Mouse (Mus musculus): Measurements from ENCODE around the gene Grm2.
"Not testable (repeated sequence)": the region's sequence is repeated elsewhere in the genome, so short reads cannot be mapped to it uniquely, and the experiment has no call there.

Grm2 gene

DNA sequence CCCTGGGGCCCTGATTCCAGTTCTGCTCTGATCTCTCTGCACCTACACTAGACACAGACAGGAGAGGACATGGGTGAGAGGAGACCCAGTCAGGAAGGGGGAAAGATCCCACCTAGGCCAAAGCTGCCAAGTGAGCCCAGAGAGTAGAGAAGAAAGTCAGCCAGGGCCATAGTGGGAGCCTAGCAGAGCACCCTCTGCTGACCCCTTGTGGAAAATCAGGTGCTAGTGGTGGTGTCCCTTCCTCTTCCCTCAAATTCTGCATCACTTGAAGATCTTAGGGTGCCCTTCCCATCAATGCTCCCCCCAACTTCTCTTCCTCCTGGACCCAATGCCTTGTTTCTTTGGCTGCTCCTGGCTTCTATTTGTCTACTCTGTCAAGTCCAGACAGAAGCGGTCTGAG is 3.2 kb downstream of the Grm2 start:
- no peak for DNase-seq (ENCODE audit: low spot score in 2 of 2)

DNA sequence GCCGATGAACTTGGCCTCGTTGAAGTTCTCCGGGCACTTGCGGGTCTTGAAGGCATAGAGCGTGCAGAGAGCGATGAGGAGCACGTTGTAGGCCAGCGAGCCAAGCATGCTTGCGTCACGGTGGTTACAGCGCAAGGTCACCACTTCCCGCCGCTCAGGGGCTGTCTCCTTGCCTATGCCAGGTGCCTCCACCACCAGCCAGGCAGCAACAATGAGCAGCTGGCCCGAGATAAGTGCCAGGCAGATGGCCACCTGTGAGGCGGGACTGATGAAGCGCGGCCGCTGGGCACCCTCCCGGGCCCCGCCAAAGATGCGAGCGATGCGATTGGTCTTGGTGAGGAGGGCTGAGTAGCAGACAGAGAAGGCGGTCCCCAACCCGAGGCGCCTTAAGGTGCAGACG is 8.7 kb downstream of the Grm2 start:
- DNase-seq (ENCODE audit: low spot score in 2 of 2), result no peak

DNA sequence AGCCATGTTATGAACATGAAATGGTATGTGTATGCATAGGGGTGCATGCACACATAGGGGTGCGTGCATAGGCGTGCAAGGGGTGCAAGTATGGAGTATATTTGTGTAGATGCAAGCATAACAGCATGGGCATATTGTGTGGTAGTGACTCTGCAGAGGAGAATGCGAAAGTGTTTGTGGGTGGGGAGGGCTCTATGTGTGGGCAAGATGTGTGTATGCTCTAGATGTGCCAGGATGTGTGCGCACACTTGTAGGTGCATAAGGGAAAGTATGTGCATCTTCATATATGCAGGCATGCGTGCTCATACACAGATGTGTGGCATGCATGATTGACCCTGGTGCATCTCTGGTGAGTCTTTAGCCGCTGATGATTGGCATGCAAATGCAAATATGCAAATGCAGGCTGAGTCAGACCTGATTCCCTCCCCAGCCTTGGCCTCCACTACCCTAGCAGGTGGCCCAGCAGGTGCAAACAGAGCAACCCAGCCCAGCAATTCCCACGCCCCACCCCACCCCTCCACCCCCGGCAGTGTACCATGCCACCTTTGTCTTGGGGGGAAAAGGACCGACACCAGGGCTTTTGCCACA is 10.1 kb downstream of the Grm2 start:
- DNase-seq (ENCODE audit: low spot score in 2 of 2), result no peak

DNA sequence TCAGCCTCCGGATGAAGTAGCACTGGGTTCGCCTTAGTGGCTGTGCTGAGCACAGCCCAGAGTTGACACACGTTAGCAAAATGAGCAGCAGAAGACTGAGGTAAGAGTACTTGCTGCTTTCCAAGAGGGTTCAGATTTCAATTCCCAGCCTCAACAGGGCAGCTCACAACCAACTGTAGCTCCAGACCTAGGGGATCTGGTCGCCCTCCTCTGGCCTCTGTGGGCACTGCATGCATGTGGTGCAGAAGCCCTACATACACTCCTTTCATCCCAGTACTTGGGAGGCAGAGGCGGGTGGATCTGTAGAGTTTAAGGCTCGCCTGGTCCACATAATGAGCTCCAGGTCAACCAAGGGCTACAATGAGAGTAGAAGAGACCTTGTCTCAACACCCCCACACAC is 12.1 kb downstream of the Grm2 start:
- DNase-seq (ENCODE audit: low spot score in 2 of 2), result no peak

DNA sequence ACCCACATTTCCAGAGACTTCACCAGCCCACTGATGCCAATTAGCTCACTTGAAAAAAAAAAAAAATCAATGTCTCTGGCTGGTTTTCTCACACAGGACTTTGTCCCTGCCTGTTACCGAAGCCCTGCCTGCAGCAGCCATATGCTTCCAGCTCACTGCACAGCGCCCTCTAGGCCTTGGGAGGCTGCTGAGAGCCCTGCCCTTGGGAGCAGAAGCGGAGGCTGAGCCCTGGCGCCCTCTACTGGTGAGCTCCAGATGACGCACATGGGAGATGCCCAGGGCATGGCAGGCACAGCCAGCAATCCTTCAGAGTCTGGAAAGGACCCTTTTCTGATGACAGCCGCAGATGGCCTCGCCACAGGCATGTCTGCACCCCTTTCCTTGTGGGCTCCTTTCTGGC is 12.8 kb downstream of the Grm2 start:
- peak; percentile 55 to 81 for DNase-seq (ENCODE audit: low spot score in 2 of 2)

DNA sequence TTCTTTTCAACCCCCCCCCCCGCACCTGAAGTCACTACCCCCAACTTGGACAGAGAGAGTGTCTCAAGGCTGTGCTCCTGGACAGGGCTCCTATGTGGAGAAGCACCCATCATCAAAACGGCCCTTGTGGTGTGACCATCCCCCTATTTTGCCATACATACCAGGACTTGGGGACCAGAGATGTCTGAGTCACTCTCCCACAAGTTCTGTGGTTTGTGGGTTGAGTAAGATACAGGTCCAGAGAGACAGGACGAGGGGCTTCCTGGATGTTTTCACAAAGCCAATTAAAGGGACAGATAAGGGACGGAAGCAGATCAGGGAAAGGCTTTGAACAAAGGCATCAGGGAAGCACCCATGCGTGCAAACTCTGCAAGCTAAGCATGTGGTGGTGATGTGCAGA is 14.5 kb downstream of the Grm2 start:
- no peak for DNase-seq (ENCODE audit: low spot score in 2 of 2)

DNA sequence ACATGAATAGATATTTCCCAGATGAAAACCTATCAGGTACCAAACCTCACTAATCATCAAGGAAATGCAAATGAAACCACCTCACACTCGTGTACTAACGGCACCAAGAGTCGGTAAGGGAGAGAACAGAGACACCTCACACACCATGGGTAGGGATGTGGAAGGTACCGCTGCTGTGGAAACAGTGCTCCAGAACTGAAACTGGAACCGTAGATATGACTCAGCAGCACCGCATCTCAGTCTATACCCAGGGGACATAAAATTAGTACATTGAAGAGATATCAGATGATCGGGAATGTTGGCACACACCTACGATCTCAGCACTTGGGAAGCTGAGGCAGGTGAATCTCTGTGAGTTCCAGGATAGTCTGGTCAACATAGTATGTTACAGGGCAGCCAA is 17.7 kb downstream of the Grm2 start:
- DNase-seq (ENCODE audit: low spot score in 2 of 2), result no peak

DNA sequence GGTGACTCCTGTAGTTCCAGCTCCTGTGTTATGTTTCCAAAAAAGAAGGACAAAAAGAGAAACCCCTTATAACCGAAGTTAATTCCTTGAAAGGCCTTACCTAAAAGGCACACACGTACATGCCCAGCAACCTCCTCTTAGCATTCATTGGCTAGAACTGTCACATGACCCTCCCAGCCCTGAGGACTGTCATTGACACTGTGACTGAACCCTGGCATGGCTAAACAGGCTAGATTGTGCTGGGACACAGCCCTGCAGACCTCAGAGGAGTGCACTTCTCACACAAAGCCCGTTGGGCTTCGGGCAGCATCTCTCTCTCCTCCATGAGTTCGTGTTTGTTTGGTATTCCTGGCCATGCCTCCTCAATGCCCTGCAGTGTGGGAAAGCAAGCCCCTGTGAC is 23.7 kb downstream of the Grm2 start:
- DNase-seq (ENCODE audit: low spot score in 2 of 2), result no peak

DNA sequence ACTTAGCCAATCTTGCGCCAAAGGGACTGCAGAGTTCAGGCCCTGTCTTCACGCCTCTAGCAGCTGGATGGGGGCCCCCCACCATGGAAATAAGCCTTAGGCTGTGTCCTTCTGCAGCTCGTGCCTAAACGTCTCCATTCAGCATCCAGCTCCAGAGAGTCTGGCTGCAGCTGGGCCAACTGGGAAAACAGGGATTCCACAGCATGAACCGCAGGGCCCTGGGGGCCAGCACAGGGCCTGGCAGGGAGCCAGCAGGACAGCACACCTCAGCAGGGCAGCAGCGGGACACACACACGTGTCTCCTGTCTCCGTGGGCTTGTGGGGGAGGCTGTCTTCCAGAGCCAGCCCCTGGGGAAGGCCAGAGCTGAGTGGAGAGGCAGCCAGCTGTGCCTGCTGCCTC is 28.1 kb downstream of the Grm2 start:
- DNase-seq (ENCODE audit: low spot score in 2 of 2), result not testable (repeated sequence)

DNA sequence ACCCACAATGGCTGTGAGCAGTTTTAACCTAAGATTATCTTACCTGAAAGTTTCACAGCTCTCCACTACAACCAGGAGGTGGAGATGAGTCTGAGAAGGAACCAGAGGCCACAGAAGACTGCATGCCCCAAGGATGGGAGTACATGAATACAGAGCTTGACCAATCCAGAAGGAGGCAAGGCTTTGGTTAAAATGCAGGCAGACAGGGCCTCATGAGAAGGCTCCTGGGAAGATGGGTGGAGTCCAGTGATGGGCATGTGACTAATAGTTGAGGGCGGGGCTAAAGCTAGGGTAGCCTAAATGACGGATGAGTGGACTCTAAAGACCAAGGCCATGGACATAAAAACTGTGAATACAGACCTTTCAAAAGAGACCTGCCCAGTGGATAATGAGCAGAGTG is 29.6 kb downstream of the Grm2 start, which contains the start of gene Iqcf6:
Gene Iqcf6 (plus strand): TSS at position 301 of the 400 bp plus-strand sequence.
- no peak for DNase-seq (ENCODE audit: low spot score in 2 of 2)

DNA sequence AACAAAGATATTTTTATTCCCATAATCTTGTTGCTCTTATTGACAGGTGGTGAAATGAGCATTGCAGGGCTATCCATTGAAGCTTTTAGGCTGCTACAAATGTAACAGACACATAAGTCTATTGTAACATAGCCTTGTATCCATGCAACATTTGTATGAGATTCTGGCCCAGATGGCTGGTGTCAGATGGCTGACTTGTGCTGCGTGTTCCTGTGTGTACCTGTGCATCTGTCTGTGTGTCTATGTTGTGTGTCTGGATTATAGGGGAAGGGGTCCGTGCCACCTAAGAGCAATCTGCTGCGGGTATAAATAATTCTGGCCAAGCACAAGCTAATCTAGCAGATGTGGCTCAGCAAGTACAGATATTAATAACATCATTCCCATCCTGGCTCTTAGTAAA is 38.4 kb downstream of the Grm2 start:
- DNase-seq (ENCODE audit: low spot score in 2 of 2), result no peak

DNA sequence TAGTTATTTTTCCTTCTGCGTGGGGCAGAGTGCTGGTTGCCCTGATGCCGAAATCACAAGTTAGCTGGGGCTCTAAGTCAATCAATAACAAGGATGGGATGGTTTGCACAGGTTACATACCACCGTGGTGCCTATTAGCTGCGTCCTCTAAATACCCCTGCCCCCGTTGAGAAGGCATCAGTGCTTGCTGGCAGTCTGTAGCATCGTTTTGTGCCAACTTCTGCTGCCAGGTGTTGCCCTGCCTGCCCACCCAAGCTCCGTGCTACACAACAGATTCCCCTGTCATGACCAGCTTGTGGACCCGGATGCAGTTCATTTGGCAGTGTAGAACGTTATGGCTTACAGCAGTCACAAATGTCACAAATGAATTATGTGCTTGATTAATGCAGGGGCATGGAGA is 39.6 kb downstream of the Grm2 start:
- no peak for DNase-seq (ENCODE audit: low spot score in 2 of 2)

DNA sequence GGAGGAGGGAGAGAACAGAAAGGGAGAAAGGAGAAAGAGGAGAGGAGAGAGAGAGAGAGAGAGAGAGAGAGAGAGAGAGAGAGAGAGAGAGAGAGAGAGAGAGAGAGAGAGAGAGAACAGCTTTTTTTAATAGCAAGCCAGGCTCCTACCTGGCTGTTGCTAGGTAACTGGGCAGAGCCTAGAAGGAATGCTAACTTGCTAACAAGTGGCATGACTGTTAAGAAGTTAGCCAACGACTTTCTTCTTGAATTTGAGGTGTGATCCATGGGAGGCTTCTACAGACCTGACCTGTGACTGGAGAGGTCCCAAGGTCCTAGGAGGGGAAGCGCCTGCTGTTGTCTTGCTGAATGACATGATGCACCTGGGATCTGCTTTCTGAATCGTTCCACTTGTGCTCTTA is 41.3 kb downstream of the Grm2 start:
- DNase-seq (ENCODE audit: low spot score in 2 of 2), result no peak

DNA sequence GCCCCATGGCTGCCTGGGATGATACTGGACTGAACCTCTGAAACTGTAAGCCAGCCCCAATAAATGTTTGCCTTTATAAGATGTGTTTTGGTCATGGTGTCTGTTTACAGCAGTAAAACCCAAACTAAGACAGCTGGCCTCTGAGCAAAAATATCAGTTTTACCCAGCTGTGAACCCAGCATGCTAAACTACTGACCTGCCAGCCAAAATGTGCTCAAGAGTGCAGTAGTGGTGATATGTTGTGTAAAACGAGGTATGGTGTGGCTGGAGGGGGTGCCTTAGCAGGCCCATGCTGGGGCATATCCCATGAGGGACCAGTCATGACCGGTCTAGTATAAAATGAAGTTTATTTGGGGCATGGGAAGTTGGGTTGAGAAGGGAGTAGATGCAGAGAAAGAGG is 41.9 kb downstream of the Grm2 start:
- no peak for DNase-seq (ENCODE audit: low spot score in 2 of 2)

DNA sequence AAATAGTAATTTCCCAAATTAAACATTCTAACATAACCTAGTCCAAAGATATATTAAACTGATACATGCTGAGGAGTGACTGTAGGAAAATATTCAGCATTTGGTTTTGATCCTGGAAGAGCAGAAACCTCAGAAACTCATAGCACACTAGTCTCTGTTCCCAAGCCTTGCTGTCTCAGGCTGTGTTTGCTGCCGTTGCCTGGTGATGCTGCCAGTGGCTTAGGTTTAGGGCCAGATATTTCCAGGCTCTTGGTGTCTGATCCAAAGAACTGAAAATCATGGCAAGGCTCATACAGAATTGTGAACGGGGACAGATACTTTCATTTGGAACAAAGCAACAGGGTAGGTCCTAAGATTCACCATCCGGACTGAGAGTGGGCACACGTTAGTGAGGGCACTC is 45.2 kb downstream of the Grm2 start:
- DNase-seq (ENCODE audit: low spot score in 2 of 2), result no peak

DNA sequence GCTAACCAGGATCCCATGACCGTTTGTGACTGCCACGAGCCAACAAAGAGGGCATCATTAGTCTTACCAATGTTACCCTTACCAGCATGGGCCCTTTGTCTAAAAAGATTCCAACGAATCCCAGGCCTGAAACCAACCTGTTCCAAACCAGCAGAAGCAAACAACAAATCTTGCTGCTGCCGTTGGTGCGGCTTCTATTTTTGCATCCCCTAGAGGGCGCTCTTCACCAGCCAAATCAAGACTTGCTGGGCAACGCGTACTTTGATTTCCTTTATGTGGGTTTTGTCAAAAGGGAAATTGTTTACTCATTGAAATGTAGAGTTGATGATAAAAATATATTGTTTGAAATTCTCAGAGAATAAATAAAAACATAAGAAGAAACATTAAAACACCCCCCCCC is 55.3 kb downstream of the Grm2 start:
- DNase-seq (ENCODE audit: low spot score in 2 of 2), result peak in 1 of 2 experiments; percentile 39

DNA sequence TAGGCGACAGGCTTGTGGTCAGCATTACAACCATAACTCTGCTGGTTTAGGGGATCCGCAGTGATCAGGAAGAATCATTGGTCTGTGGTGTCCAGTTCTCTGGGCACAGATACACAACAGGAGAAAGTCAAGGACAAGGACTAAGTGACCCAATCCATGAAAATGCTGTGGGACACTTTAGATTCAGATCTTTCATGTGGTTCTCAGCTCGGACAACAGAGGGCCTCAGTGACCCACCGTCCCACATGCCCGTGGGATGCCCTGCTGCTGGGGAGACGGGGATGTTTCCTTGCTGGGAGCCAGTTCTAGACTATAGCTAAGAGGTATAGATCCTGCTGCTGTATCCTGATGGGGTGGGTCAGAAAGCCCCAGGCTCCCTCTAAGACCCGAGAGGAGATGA is 57.4 kb downstream of the Grm2 start:
- no peak for DNase-seq (ENCODE audit: low spot score in 2 of 2)

DNA sequence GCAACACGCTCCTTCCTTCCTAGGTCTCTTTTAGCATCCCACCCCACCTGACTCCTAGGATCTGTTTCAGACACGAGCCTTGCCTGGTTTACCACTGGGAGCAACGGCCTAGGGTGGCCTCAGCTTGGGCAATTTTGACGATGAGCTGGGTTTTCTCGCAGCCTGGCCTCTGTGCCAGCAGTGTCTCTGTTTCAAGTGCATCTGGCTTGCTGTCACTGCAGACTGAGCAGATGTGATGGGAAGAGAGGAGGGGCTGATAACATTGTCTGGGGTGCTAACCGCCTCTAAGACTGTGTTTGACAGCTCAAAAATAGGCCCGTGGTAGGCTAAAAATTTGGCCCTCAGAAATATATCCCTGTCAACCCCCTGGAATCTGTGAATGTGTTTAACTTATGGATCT is 60.0 kb downstream of the Grm2 start:
- DNase-seq (ENCODE audit: low spot score in 2 of 2), result no peak

DNA sequence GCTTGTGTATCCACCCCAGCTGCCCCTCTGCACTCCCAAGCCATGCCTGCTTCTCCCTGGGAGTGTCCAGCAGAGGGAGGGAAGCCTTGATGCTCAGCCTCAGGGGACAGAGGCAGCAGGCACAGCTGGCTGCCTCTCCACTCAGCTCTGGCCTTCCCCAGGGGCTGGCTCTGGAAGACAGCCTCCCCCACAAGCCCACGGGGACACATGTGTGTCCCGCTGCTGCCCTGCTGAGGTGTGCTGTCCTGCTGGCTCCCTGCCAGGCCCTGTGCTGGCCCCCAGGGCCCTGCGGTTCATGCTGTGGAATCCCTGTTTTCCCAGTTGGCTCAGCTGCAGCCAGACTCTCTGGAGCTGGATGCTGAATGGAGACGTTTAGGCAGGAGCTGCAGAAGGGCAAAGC is 60.5 kb downstream of the Grm2 start:
- not testable (repeated sequence) for DNase-seq (ENCODE audit: low spot score in 2 of 2)

Data from thymus, postnatal 10 days (tissue).